Mouse (Mus musculus): Measurements from ENCODE around the gene Adipor2. TPM values are rescaled to one million over a fixed set of nuclear protein-coding genes. Genes with fewer than 3 reads are reported as not detected.

Adipor2 gene
- polyA plus RNA-seq, 1 experiment, result not detected

DNA sequence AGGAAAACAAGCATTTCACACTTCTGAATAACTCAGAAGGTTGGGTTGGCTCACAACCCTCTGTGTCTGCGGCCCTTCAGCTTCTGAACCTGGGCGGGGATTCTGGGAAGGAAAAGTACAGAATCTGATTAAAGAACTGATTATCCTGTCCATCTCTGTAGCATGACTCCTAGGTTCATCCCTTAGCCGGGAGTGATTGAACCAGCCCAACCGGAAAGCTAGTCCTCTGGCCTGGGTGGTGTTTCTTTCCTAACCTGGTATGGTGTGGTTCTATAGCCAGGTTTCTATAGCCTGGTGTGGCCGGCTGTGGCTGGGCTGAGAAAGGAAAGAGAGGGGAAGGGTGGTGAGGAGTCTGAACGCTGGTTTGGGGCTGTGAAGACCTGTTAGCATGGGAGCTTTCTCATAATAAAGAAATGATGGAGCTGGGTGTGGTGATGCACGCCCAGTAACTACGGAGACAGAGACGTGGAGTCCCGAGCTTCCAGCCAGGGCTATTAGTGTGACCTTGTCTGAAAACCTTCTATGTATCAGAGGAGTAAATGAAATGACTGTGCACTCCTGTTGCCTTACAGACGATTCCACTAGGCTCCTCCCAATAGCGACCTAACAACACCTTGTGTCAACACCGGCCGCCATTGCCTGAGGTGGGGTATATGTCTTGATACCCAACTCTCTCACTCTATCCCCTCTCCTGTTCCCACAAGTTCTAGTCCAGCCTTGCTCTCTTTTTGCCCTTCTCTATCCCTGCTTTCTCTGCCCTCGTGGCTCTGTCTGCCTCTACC, 3.1 kb downstream of the Adipor2 start:
- TF ChIP-seq POLR2A (IDR thresholded peaks at IDR 0.05; ENCODE audit: insufficient read depth, low read depth, low read length) (no peak), CTCF (IDR thresholded peaks at IDR 0.05; ENCODE audit: insufficient read depth, low read depth, low read length) (no peak)
- WGBS, result 92% methylated on average over 15 of the region's 15 CpGs
- Histone ChIP-seq H3K27ac (ENCODE audit: insufficient read depth, low read depth, low read length) (no peak overlapping the region), H3K4me3 (ENCODE audit: insufficient read depth, low read depth, low read length) (no peak overlapping the region), H3K4me1 (ENCODE audit: control insufficient read depth, insufficient read depth, low read length) (no peaks in the 10 kb centered on the region; the same call in 1 of the 2 replicates)

DNA sequence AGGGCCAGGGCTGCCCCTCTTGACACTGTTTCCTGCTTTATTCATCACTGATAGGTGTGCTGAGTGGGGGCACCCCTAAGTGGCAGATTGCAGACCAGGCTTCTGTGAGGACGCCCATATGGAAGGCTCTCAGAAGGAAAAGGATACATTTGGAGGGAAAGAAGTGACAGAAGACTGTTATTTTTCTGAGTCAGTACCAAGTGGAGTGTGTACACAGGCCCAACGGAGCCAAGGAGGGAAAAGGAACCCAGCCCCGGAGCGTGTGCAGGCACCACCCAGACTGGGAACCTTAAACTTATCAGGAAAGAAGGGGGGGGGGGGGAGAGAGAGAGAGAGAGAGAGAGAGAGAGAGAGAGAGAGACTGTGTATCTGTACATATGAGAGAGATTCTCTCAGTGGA, 4.9 kb downstream of the Adipor2 start:
- Histone ChIP-seq H3K4me1 (ENCODE audit: control insufficient read depth, insufficient read depth, low read length) (no peaks in the 10 kb centered on the region), H3K4me3 (ENCODE audit: insufficient read depth, low read depth, low read length) (no peak overlapping the region), H3K27ac (ENCODE audit: insufficient read depth, low read depth, low read length) (no peak overlapping the region)
- TF ChIP-seq CTCF (IDR thresholded peaks at IDR 0.05; ENCODE audit: insufficient read depth, low read depth, low read length) (no peak), POLR2A (IDR thresholded peaks at IDR 0.05; ENCODE audit: insufficient read depth, low read depth, low read length) (no peak)
- 93% methylated on average over 4 of the region's 4 CpGs for WGBS

DNA sequence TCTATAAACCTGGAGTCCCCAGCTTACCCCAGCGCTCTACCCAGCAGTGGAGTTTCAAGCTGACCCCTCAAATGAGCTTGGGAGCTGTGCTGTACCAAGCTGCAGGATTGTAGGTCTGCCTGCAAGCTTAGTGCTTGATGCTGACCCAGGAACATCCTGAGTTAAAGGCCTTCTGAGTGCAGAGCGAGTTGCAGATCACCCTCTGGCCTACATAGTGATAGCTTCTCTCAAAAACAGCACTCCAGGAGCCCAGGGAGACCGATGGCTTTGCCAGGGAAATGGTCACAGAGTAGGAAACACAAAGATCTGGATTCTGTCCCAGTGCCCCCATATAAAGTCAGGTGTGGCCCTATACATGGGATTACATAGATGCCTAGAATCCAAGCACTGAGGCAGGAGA, 6.0 kb downstream of the Adipor2 start:
- H3K4me3 ChIP-seq (ENCODE audit: insufficient read depth, low read depth, low read length), result no peak overlapping the region
- H3K27ac ChIP-seq (ENCODE audit: insufficient read depth, low read depth, low read length), result no peak overlapping the region
- no peaks in the 10 kb centered on the region for H3K4me1 ChIP-seq (ENCODE audit: control insufficient read depth, insufficient read depth, low read length)
- WGBS, result 87% methylated on average over 3 of the region's 3 CpGs
- no peak for TF ChIP-seq CTCF (IDR thresholded peaks at IDR 0.05; ENCODE audit: insufficient read depth, low read depth, low read length)
- no peak for TF ChIP-seq POLR2A (IDR thresholded peaks at IDR 0.05; ENCODE audit: insufficient read depth, low read depth, low read length)

GRCm38 (mm10) chr6:119409766-119410165, 7.7 kb downstream of the Adipor2 start:
- Histone ChIP-seq H3K4me1 (ENCODE audit: control insufficient read depth, insufficient read depth, low read length) (no peaks in the 10 kb centered on the region), H3K4me3 (ENCODE audit: insufficient read depth, low read depth, low read length) (no peak overlapping the region), H3K27ac (ENCODE audit: insufficient read depth, low read depth, low read length) (no peak overlapping the region)
- 55% methylated on average over 1 of the region's 1 CpGs for WGBS
- no peak for TF ChIP-seq CTCF (IDR thresholded peaks at IDR 0.05; ENCODE audit: insufficient read depth, low read depth, low read length)
- TF ChIP-seq POLR2A (IDR thresholded peaks at IDR 0.05; ENCODE audit: insufficient read depth, low read depth, low read length), result no peak

DNA sequence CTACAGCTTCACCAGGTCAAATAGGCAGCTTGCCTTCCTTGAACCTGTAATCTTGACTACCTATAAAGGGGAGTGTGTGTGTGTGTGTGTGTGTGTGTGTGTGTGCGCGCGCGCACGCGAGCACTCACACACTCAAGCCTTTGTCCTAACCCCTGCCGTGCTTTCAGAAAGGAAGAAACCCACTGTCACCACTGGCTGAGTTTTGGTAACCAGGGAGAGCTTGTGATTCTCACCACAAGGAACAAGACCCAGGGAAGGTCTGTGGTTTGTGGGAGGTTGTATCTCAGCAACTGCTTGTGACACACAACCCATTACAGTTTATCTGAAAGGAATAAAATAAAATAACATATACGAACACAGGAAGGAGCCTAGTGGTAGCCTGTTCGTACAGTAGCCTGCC, 8.9 kb downstream of the Adipor2 start:
- TF ChIP-seq CTCF (IDR thresholded peaks at IDR 0.05; ENCODE audit: insufficient read depth, low read depth, low read length) (no peak), POLR2A (IDR thresholded peaks at IDR 0.05; ENCODE audit: insufficient read depth, low read depth, low read length) (no peak)
- H3K4me3 ChIP-seq (ENCODE audit: insufficient read depth, low read depth, low read length), result no peak overlapping the region
- no peaks in the 10 kb centered on the region for H3K4me1 ChIP-seq (ENCODE audit: control insufficient read depth, insufficient read depth, low read length)
- WGBS, result 71% methylated on average over 9 of the region's 9 CpGs
- H3K27ac ChIP-seq (ENCODE audit: insufficient read depth, low read depth, low read length), result no peak overlapping the region

DNA sequence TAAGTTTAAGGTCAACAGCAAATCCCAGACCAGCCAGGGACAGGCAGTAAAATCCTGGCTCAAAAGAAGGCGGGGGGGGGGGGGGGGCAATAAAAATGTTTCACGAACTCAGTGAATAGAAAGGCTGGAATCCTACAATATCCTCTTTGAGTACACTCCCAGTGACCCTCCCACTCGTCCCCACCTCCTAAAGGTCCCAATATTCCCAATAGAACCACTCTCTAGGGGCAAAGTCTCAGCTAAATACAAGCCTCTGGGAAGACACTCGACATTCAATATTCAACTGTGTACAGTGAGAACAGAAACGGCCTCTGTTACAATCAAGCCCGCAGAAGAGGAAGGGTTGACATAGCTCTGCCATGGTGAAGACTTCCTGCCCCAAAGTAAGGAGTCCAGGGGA, 9.7 kb downstream of the Adipor2 start:
- Histone ChIP-seq H3K4me3 (ENCODE audit: insufficient read depth, low read depth, low read length) (no peak overlapping the region), H3K4me1 (ENCODE audit: control insufficient read depth, insufficient read depth, low read length) (no peaks in the 10 kb centered on the region), H3K27ac (ENCODE audit: insufficient read depth, low read depth, low read length) (no peak overlapping the region)
- 55% methylated on average over 6 of the region's 6 CpGs for WGBS
- no peak for TF ChIP-seq POLR2A (IDR thresholded peaks at IDR 0.05; ENCODE audit: insufficient read depth, low read depth, low read length)
- no peak for TF ChIP-seq CTCF (IDR thresholded peaks at IDR 0.05; ENCODE audit: insufficient read depth, low read depth, low read length)

GRCm38 (mm10) chr6:119406528-119406927, 11.0 kb downstream of the Adipor2 start:
- Histone ChIP-seq H3K4me1 (ENCODE audit: control insufficient read depth, insufficient read depth, low read length) (no peaks in the 10 kb centered on the region), H3K4me3 (ENCODE audit: insufficient read depth, low read depth, low read length) (no peak overlapping the region), H3K27ac (ENCODE audit: insufficient read depth, low read depth, low read length) (no peak overlapping the region)
- no peak for TF ChIP-seq POLR2A (IDR thresholded peaks at IDR 0.05; ENCODE audit: insufficient read depth, low read depth, low read length)
- no peak for TF ChIP-seq CTCF (IDR thresholded peaks at IDR 0.05; ENCODE audit: insufficient read depth, low read depth, low read length)
- WGBS, result 92% methylated on average over 8 of the region's 8 CpGs

DNA sequence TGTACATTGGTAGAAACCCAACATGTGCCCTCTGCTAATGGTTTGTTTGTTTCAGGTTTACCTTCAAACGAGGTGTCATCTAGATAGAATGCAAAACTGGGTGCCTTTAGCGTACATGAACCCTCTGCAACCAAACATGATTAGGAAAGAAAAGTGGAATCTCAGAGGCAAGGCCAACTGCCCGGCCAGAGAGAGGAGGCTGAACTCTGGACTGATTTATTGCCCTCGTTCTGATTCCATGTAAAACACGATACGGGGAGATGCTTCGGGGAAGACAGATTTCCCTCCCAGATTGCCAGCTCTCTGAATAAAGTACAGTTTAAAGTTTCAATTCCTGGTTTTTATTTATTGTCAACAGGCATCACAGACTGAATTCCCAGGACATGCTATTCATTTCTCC, 12.2 kb downstream of the Adipor2 start:
- H3K4me1 ChIP-seq (ENCODE audit: control insufficient read depth, insufficient read depth, low read length), result no peaks in the 10 kb centered on the region
- no peak overlapping the region for H3K4me3 ChIP-seq (ENCODE audit: insufficient read depth, low read depth, low read length)
- TF ChIP-seq POLR2A (IDR thresholded peaks at IDR 0.05; ENCODE audit: insufficient read depth, low read depth, low read length), result no peak
- TF ChIP-seq CTCF (IDR thresholded peaks at IDR 0.05; ENCODE audit: insufficient read depth, low read depth, low read length), result no peak
- WGBS, result 87% methylated on average over 7 of the region's 7 CpGs
- no peak overlapping the region for H3K27ac ChIP-seq (ENCODE audit: insufficient read depth, low read depth, low read length)

GRCm38 (mm10) chr6:119404854-119405253, 12.7 kb downstream of the Adipor2 start:
- no peak overlapping the region for H3K27ac ChIP-seq (ENCODE audit: insufficient read depth, low read depth, low read length)
- WGBS, result 94% methylated on average over 4 of the region's 4 CpGs
- no peak overlapping the region for H3K4me3 ChIP-seq (ENCODE audit: insufficient read depth, low read depth, low read length)
- H3K4me1 ChIP-seq (ENCODE audit: control insufficient read depth, insufficient read depth, low read length), result no peaks in the 10 kb centered on the region
- TF ChIP-seq CTCF (IDR thresholded peaks at IDR 0.05; ENCODE audit: insufficient read depth, low read depth, low read length) (no peak), POLR2A (IDR thresholded peaks at IDR 0.05; ENCODE audit: insufficient read depth, low read depth, low read length) (no peak)
